Mouse (Mus musculus): Measurements from ENCODE around the gene Gli1. TPM values are rescaled to one million over a fixed set of nuclear protein-coding genes. Genes with fewer than 3 reads are reported as not detected.

Gene Gli1
- total and polyA plus RNA-seq, 2 experiments from 2014 or later: 1.0 to 6.9 TPM

DNA sequence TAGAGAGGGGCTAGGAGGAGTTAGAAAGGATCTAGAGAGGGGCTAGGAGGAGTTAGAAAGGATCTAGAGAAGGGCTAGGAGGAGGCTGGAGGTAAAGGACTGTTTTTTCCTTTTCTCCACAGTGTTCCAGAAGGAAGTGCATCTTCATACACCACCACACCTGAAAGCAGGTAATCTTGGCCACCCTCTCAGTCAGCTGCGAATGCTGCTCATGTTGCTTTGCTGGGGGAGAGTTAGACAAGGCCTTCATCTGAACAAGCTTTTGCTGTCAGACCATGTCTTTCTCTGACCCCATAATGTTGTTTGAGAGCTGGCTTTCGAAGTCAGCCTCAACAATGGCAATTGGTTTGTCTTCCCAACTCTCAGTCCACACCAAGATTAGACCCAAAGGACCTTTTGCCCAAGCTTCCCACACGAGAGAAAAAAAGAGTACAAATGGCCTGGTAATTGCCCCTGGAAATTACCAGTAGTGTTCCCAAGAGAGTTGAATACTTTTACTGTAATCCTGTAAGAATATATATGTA, 48.1 kb downstream of the Gli1 start:
- Histone ChIP-seq H3K9ac (replicated peaks; ENCODE audit: low read length, poor library complexity, severe bottlenecking) (no peak overlapping the region), H3K4me1 (ENCODE audit: insufficient read depth, low read length) (peaks cover 3% of the 10 kb centered on the region; the same call in 1 of the 2 replicates), H3K36me3 (ENCODE audit: insufficient read depth, low read length) (peaks cover 42% of the 10 kb centered on the region), H3K4me3 (ENCODE audit: low read depth, low read length) (no peak overlapping the region), H3K9me3 (ENCODE audit: low read length) (no peaks in the 10 kb centered on the region), H3K27me3 (ENCODE audit: insufficient read depth, low read length) (no peaks in the 10 kb centered on the region), H3K4me2 (ENCODE audit: low read depth, low read length, poor library complexity, severe bottlenecking) (no peak overlapping the region), H3K27ac (ENCODE audit: low read depth, low read length) (no peak overlapping the region)
- no peak for TF ChIP-seq CTCF (IDR thresholded peaks at IDR 0.05)
- ATAC-seq (ENCODE audit: low FRiP score) (no peak), DNase-seq (ENCODE audit: low spot score) (no peak)
- WGBS: 88% methylated on average over 3 of the region's 3 CpGs

DNA sequence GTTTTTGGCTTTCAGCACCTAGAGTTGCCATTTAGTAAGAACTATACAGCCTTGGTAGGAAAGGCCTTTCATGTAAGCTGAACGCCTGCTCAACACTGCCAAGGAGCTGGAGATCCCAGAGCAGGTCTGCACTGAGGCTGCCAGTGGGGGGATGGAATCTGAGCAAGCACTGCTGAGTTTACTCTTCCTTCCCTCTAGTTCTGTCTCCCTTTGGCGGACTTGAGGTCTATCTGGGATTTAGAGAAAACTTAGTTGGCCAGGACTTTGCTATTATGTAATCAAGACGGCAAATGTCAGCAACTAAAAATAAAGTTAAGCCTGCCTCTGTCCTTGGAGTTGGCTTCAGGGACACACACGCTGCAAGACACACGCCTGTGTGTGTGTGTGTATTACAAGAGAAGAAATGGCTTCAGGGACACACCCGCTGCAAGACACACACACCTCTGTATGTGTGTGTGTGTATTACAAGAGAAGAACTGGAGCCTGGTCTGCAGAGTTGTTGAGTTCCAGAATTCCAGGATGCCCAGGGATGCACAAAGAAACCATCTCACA, 48.7 kb downstream of the Gli1 start:
- Histone ChIP-seq H3K9ac (replicated peaks; ENCODE audit: low read length, poor library complexity, severe bottlenecking) (no peak overlapping the region), H3K4me2 (ENCODE audit: low read depth, low read length, poor library complexity, severe bottlenecking) (no peak overlapping the region), H3K27ac (ENCODE audit: low read depth, low read length) (no peak overlapping the region; the same call in 1 of the 2 replicates), H3K4me3 (ENCODE audit: low read depth, low read length) (no peak overlapping the region), H3K36me3 (ENCODE audit: insufficient read depth, low read length) (peaks cover 42% of the 10 kb centered on the region), H3K9me3 (ENCODE audit: low read length) (no peaks in the 10 kb centered on the region), H3K4me1 (ENCODE audit: insufficient read depth, low read length) (peaks cover 3% of the 10 kb centered on the region; the same call in 1 of the 2 replicates), H3K27me3 (ENCODE audit: insufficient read depth, low read length) (no peaks in the 10 kb centered on the region)
- WGBS: 89% methylated on average over 6 of the region's 6 CpGs
- no peak for DNase-seq (ENCODE audit: low spot score)
- no peak for TF ChIP-seq CTCF (IDR thresholded peaks at IDR 0.05)
- no peak for ATAC-seq (ENCODE audit: low FRiP score)

DNA sequence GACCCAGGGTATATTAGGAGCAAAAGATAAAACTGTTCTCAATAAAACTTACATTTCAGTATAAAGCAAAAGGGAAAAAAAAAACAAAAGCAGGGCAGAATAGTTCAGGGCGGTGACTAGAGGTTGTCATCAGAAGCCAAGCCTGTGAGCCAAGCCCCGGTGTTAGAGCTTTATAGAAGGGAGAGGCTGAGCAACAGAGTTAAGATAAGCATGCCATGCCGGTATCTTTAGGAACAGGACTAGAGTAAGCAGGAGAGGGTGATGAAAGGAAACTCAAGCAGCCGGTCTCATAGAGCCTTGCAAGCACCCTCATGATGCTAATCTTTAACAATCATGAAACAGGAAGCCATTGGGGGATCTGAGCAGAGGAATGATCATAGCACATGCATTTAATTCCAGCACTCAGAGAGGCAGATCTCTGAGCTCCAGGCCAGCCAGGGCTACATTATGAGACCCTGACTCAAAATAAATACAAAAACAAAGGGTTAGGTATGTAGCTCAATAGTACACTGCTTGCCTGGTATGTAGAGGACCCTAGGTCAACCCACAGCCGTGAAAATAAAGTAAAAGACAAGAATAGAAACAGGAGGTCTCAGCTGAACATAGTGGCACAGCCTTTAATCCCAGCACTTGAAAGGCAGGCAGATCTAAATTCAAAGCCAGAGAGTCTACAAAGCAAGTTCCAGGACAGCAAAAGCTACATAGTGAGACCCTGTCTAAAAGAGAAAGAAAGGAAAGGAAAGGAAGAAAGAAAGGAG, 49.7 kb downstream of the Gli1 start:
- peaks cover 32% of the 10 kb centered on the region for H3K36me3 ChIP-seq (ENCODE audit: insufficient read depth, low read length)
- H3K4me1 ChIP-seq (ENCODE audit: insufficient read depth, low read length): peaks cover 10% of the 10 kb centered on the region; the same call in 1 of the 2 replicates
- DNase-seq (ENCODE audit: low spot score): no peak
- H3K27ac ChIP-seq (ENCODE audit: low read depth, low read length): 0 out of 2 replicates have a peak overlapping the region, but pooled peaks have one; percentile 95
- peak overlapping the region; percentile 80 for H3K4me2 ChIP-seq (ENCODE audit: low read depth, low read length, poor library complexity, severe bottlenecking)
- ATAC-seq (ENCODE audit: low FRiP score): no peak
- H3K4me3 ChIP-seq (ENCODE audit: low read depth, low read length): peak overlapping the region; percentile 68
- peak overlapping the region; percentile 65 for H3K9ac ChIP-seq (replicated peaks; ENCODE audit: low read length, poor library complexity, severe bottlenecking)
- 34% methylated on average over 5 of the region's 5 CpGs for WGBS
- no peak for TF ChIP-seq CTCF (IDR thresholded peaks at IDR 0.05)
- no peaks in the 10 kb centered on the region for H3K9me3 ChIP-seq (ENCODE audit: low read length)
- no peaks in the 10 kb centered on the region for H3K27me3 ChIP-seq (ENCODE audit: insufficient read depth, low read length)

DNA sequence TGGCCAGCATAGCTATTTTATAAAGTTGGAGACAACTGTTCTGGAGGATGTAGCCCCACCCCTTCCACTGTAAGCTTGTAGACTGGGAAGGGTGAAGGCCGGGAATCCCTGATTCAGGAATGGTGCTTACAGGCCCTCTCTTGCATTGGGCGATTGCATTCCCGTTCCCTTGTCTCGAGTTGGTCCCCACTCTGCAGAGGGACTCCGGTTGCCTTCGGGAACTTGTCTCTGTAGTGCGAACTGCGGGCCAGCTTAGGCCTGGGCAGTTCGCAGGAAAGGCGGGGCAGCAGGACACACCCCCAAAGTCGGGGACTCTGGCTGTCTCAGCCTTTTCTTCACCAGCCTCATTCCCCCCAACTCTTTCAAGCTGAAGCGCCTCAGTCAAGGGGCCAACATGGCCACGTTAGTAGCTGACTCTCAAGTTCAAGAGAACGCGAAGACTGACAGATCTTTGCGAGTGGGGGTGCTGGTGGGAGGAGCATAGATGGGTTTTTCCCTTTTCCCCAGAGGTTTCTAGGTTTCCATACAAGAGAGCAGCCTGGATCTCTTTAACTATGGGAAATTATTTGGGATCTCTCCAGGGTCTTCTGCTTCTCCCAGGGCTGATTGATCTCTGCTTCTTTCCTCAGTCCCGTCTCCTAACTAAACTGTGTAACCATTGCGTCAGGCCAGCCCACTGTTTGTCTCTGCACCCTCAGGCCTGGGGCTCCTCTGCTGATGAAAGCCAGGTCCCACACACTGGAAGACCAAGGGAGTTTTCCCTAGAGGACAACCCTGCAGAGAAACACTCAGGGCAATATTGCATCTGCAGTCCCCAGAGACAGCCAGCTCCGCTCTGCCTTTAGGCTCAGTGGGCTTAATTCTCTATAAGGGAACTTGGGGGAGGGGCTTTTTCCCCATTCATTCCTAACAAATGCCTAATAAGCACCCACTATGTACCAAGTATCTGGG, 50.6 kb downstream of the Gli1 start:
- Histone ChIP-seq H3K9me3 (ENCODE audit: low read length) (no peaks in the 10 kb centered on the region), H3K9ac (replicated peaks; ENCODE audit: low read length, poor library complexity, severe bottlenecking) (peak overlapping the region; percentile 65), H3K27ac (ENCODE audit: low read depth, low read length) (peak overlapping the region; percentile 95), H3K4me1 (ENCODE audit: insufficient read depth, low read length) (peaks cover 17% of the 10 kb centered on the region), H3K27me3 (ENCODE audit: insufficient read depth, low read length) (no peaks in the 10 kb centered on the region), H3K4me3 (ENCODE audit: low read depth, low read length) (peak overlapping the region; percentile 68), H3K36me3 (ENCODE audit: insufficient read depth, low read length) (peaks cover 26% of the 10 kb centered on the region), H3K4me2 (ENCODE audit: low read depth, low read length, poor library complexity, severe bottlenecking) (peak overlapping the region; percentile 80)
- no peak for TF ChIP-seq CTCF (IDR thresholded peaks at IDR 0.05)
- ATAC-seq (ENCODE audit: low FRiP score) (peak; percentile 25), DNase-seq (ENCODE audit: low spot score) (peak; percentile 53)
- 2% methylated on average over 19 of the region's 19 CpGs for WGBS

DNA sequence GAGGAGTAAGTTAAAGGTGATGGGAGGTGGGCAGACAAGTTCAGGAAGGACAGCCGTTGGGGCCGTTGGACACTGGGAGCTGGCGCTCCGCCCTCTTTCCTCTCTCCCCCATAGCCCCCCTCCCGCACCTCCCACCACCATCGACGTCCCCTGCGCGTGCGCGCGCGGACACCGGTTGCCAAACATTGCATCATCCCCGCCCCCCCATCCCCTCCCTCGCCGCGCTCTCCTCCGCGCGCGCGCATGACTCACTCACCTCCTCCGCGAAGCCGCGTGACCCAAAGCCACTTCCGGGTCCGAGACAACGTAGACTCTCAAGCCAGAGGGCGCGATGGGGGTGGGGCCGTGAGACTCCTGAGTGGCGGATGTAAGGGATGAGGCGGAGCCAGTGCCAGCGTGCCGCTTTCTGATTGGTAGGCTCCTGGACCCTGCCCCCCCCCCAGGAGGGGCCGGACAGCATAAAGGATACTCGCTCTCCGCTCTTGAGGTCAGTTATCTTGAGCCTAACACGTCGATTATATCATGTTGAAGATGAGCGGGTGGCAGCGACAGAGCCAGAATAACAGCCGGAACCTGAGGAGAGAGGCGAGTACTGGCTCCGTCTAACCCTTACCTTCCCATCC, 51.4 kb downstream of the Gli1 start:
- peak; percentile 44 for TF ChIP-seq CTCF (IDR thresholded peaks at IDR 0.05)
- Histone ChIP-seq H3K4me2 (ENCODE audit: low read depth, low read length, poor library complexity, severe bottlenecking) (peak overlapping the region; percentile 80), H3K4me3 (ENCODE audit: low read depth, low read length) (peak overlapping the region; percentile 68), H3K36me3 (ENCODE audit: insufficient read depth, low read length) (peaks cover 27% of the 10 kb centered on the region), H3K9ac (replicated peaks; ENCODE audit: low read length, poor library complexity, severe bottlenecking) (peak overlapping the region; percentile 65), H3K27me3 (ENCODE audit: insufficient read depth, low read length) (no peaks in the 10 kb centered on the region), H3K9me3 (ENCODE audit: low read length) (no peaks in the 10 kb centered on the region), H3K27ac (ENCODE audit: low read depth, low read length) (peak overlapping the region; percentile 95), H3K4me1 (ENCODE audit: insufficient read depth, low read length) (peaks cover 17% of the 10 kb centered on the region)
- DNase-seq (ENCODE audit: low spot score) (peak; percentile 100), ATAC-seq (ENCODE audit: low FRiP score) (peak; percentile 92)
- under 1% methylated on average over 31 of the region's 47 CpGs for WGBS

All from midbrain, postnatal 0 days (tissue).